Mouse (Mus musculus): ENCODE measurements at regions not wholly inside any gene's neighbourhood (a gene's known extent, or its start where the extent isn't known, plus 50 kb on each side); places are given as distances from the start of the nearest gene placed in this dataset.

DNA sequence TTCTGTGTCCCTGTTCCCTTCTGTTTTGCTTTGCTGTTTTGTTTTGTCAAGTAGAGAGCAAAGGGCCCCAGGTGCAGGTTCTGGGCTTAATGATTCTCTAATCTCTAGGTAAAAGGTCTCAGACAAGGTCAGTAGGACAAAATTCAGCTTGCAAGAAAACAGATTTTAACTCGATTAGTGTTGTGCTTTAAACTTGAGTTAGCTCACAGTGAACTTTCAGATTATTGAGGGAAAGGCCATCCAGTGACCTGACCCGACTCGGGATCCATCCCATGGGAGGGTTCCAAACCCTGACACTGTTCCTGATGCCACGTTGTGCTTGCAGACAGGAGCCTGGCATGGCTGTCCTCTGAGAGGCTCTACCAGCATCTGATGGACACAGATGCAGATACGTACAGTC is 83.8 kb upstream of the Acsl1 start:
- no peak overlapping the region for H3K4me2 ChIP-seq (ENCODE audit: low read length)
- H3K4me1 ChIP-seq (ENCODE audit: control insufficient read depth, insufficient read depth, low read depth, low read length), result no peaks in the 10 kb centered on the region
- no peak overlapping the region for H3K27ac ChIP-seq (ENCODE audit: low read depth, low read length)
- no peaks in the 10 kb centered on the region for H3K27me3 ChIP-seq (replicated peaks; ENCODE audit: control insufficient read depth, insufficient read depth, low read length)
- ATAC-seq, result no peak
- no peaks in the 10 kb centered on the region for H3K36me3 ChIP-seq (ENCODE audit: control insufficient read depth, insufficient read depth, low read length)
- H3K9me3 ChIP-seq (ENCODE audit: control insufficient read depth, low read length), result no peaks in the 10 kb centered on the region
- 80% methylated on average over 5 of the region's 5 CpGs for WGBS
- H3K4me3 ChIP-seq (ENCODE audit: low read length), result no peak overlapping the region
- no peak overlapping the region for H3K9ac ChIP-seq (ENCODE audit: low read depth, low read length)

DNA sequence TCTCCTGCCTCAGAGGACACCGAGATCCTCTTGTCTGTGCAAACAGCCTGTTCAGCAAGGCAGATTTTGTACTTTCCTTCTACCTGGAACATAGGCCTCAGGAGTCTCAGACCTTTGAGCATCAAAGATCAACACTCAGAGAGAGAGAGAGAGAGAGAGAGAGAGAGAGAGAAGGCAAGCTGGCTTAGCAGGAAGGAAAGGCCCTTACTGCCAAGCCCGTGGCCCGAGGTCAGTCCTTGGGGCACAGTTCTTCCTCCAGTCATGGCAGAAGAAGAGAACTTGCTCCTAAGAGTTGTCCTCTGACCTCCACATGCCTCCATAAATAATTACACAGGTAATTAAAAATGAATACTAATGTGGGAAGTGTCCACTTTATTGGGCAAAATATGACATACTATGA is 82.4 kb upstream of the Acsl1 start:
- no peak for ATAC-seq
- Histone ChIP-seq H3K4me1 (ENCODE audit: control insufficient read depth, insufficient read depth, low read depth, low read length) (no peaks in the 10 kb centered on the region), H3K9me3 (ENCODE audit: control insufficient read depth, low read length) (no peaks in the 10 kb centered on the region), H3K36me3 (ENCODE audit: control insufficient read depth, insufficient read depth, low read length) (no peaks in the 10 kb centered on the region), H3K9ac (ENCODE audit: low read depth, low read length) (no peak overlapping the region), H3K27me3 (replicated peaks; ENCODE audit: control insufficient read depth, insufficient read depth, low read length) (no peaks in the 10 kb centered on the region), H3K27ac (ENCODE audit: low read depth, low read length) (no peak overlapping the region), H3K4me3 (ENCODE audit: low read length) (no peak overlapping the region), H3K4me2 (ENCODE audit: low read length) (no peak overlapping the region)
- 94% methylated on average over 3 of the region's 3 CpGs for WGBS

DNA sequence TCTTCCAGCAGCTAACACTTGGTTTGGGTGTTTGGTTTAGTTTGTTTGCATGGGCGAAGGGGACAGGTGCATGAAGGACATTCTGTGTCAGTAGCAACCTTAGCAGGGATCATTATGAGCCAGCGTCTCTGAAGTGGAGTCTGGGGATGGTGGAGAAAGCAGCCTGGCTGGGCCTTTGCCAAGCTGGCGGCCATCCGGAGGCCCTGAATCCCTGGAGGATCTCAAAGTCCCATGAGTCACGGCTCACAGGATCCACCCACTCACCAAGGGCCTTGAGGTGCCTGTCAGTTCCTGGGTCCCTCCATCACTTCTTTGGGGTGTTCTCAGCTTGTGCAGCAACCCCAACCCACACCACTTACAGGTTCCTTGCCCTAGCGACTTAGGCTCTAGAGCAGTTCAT is 80.4 kb upstream of the Acsl1 start:
- Histone ChIP-seq H3K4me1 (ENCODE audit: control insufficient read depth, insufficient read depth, low read depth, low read length) (no peaks in the 10 kb centered on the region), H3K27ac (ENCODE audit: low read depth, low read length) (no peak overlapping the region), H3K4me3 (ENCODE audit: low read length) (no peak overlapping the region), H3K9me3 (ENCODE audit: control insufficient read depth, low read length) (no peaks in the 10 kb centered on the region), H3K4me2 (ENCODE audit: low read length) (no peak overlapping the region), H3K36me3 (ENCODE audit: control insufficient read depth, insufficient read depth, low read length) (no peaks in the 10 kb centered on the region), H3K27me3 (replicated peaks; ENCODE audit: control insufficient read depth, insufficient read depth, low read length) (no peaks in the 10 kb centered on the region), H3K9ac (ENCODE audit: low read depth, low read length) (no peak overlapping the region)
- WGBS, result 90% methylated on average over 6 of the region's 6 CpGs
- no peak for ATAC-seq

DNA sequence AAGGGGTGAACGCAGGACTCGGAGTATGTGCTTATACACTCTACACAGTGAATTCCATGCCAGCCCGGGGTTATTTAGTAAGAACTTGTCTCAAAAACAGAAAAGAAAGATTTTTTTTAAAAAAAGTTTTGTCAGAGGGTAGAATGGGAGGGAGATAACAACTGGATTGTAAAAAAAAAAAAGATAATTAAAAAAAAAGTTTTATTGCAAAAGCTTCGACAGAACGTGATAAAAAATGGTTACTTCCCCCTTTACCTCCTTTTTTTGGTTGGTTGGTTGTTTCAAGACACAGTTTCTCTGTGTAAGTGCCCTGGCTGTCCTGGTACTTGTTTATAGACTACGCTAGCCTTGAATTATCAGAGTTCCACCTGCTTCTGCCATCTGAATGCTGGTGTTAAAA is 79.2 kb upstream of the Acsl1 start:
- Histone ChIP-seq H3K4me1 (ENCODE audit: control insufficient read depth, insufficient read depth, low read depth, low read length) (no peaks in the 10 kb centered on the region), H3K27me3 (replicated peaks; ENCODE audit: control insufficient read depth, insufficient read depth, low read length) (no peaks in the 10 kb centered on the region), H3K27ac (ENCODE audit: low read depth, low read length) (no peak overlapping the region), H3K4me3 (ENCODE audit: low read length) (no peak overlapping the region), H3K9ac (ENCODE audit: low read depth, low read length) (no peak overlapping the region), H3K4me2 (ENCODE audit: low read length) (no peak overlapping the region), H3K36me3 (ENCODE audit: control insufficient read depth, insufficient read depth, low read length) (no peaks in the 10 kb centered on the region), H3K9me3 (ENCODE audit: control insufficient read depth, low read length) (no peaks in the 10 kb centered on the region)
- no peak for ATAC-seq
- WGBS, result 92% methylated on average over 6 of the region's 6 CpGs

DNA sequence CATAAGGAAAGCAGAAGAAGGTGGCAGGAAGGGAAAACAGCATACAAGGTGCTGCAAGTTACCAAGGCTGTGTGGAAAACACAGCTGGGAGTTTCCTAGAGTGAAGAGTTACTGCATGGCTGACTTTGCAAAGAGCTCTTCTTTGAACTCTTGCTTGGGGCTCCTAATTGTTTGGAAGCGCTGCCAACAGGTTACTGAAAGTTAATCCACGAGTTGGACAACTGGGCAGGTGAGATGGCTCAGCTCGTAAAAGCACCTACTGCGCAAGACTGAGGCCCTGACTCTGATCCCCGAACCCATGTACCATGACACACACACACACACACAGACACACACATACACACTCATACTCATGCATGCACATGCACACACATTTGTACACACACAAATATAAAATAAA is 77.5 kb upstream of the Acsl1 start:
- no peak overlapping the region for H3K4me3 ChIP-seq (ENCODE audit: low read length)
- no peaks in the 10 kb centered on the region for H3K4me1 ChIP-seq (ENCODE audit: control insufficient read depth, insufficient read depth, low read depth, low read length)
- no peak overlapping the region for H3K4me2 ChIP-seq (ENCODE audit: low read length)
- no peaks in the 10 kb centered on the region for H3K36me3 ChIP-seq (ENCODE audit: control insufficient read depth, insufficient read depth, low read length)
- ATAC-seq, result no peak
- WGBS, result 83% methylated on average over 5 of the region's 5 CpGs
- no peak overlapping the region for H3K27ac ChIP-seq (ENCODE audit: low read depth, low read length)
- no peak overlapping the region for H3K9ac ChIP-seq (ENCODE audit: low read depth, low read length)
- H3K27me3 ChIP-seq (replicated peaks; ENCODE audit: control insufficient read depth, insufficient read depth, low read length), result no peaks in the 10 kb centered on the region
- H3K9me3 ChIP-seq (ENCODE audit: control insufficient read depth, low read length), result no peaks in the 10 kb centered on the region

DNA sequence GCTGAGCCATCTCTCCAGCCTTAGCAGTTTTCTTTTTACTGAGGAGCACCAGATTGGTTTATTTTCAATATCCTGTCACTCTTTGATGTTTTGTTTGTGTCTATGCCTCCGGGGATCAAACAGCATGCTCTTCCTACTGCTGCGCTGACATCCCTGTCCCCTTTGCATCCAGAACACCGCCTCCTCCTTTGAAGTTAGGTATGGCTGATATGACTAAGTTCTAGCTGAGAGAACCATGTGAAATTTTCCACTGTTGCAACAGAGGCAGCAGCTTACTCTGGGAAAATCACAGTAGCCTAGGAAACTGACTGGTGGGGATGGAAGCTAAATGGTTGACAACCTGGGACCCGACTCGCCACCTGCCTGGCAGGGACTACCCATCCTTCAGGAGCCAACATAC is 76.1 kb upstream of the Acsl1 start:
- Histone ChIP-seq H3K9me3 (ENCODE audit: control insufficient read depth, low read length) (no peaks in the 10 kb centered on the region), H3K27me3 (replicated peaks; ENCODE audit: control insufficient read depth, insufficient read depth, low read length) (no peaks in the 10 kb centered on the region), H3K36me3 (ENCODE audit: control insufficient read depth, insufficient read depth, low read length) (no peaks in the 10 kb centered on the region), H3K4me1 (ENCODE audit: control insufficient read depth, insufficient read depth, low read depth, low read length) (no peaks in the 10 kb centered on the region), H3K9ac (ENCODE audit: low read depth, low read length) (no peak overlapping the region), H3K4me2 (ENCODE audit: low read length) (no peak overlapping the region), H3K4me3 (ENCODE audit: low read length) (no peak overlapping the region), H3K27ac (ENCODE audit: low read depth, low read length) (no peak overlapping the region)
- ATAC-seq, result no peak
- WGBS, result 86% methylated on average over 5 of the region's 5 CpGs

DNA sequence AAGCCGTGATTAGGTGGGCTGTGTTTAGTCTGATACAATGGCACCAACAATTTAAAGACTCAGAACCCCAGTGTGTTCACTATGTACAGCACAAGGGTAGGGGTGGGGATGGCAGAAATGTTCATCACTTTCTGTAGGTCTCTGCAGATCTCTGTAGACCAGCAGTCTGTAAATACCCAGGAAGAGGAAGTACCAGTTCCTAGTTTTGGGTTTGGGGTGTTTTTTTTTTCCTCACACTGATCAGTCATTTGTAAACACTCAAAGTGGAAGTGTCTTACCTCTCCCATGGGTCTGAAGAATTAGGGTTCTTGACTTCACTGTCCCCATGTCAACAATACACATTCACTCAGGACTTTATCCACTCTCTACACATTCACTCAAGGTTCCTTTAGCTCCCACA is 75.5 kb upstream of the Acsl1 start:
- Histone ChIP-seq H3K9ac (ENCODE audit: low read depth, low read length) (no peak overlapping the region), H3K27ac (ENCODE audit: low read depth, low read length) (no peak overlapping the region), H3K4me3 (ENCODE audit: low read length) (no peak overlapping the region), H3K36me3 (ENCODE audit: control insufficient read depth, insufficient read depth, low read length) (no peaks in the 10 kb centered on the region), H3K4me2 (ENCODE audit: low read length) (no peak overlapping the region), H3K9me3 (ENCODE audit: control insufficient read depth, low read length) (no peaks in the 10 kb centered on the region), H3K4me1 (ENCODE audit: control insufficient read depth, insufficient read depth, low read depth, low read length) (no peaks in the 10 kb centered on the region), H3K27me3 (replicated peaks; ENCODE audit: control insufficient read depth, insufficient read depth, low read length) (no peaks in the 10 kb centered on the region)
- no peak for ATAC-seq
- 82% methylated on average over 1 of the region's 1 CpGs for WGBS

DNA sequence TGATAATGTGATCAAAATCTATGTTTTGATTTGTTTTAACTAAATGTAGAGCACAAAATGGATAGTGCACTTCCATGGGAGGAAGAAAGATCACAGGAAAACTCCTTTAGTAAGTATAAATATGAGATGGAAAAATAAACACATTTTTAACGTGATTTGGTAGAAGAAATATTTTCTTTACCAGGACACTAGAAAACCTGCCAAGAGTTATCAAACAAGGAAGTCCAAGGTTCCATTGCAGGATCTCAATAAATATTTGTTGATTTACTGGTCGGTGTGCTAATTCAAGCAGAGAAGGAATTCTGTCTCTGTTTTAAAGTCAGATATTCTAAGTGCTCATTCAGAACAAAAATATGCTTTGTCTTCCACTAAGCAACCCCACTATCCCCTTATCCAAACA is 73.8 kb upstream of the Acsl1 start:
- Histone ChIP-seq H3K4me1 (ENCODE audit: control insufficient read depth, insufficient read depth, low read depth, low read length) (no peaks in the 10 kb centered on the region), H3K27me3 (replicated peaks; ENCODE audit: control insufficient read depth, insufficient read depth, low read length) (no peaks in the 10 kb centered on the region), H3K36me3 (ENCODE audit: control insufficient read depth, insufficient read depth, low read length) (no peaks in the 10 kb centered on the region), H3K4me3 (ENCODE audit: low read length) (no peak overlapping the region), H3K9ac (ENCODE audit: low read depth, low read length) (no peak overlapping the region), H3K9me3 (ENCODE audit: control insufficient read depth, low read length) (no peaks in the 10 kb centered on the region), H3K4me2 (ENCODE audit: low read length) (no peak overlapping the region), H3K27ac (ENCODE audit: low read depth, low read length) (no peak overlapping the region)
- WGBS, result 74% methylated on average over 2 of the region's 2 CpGs
- ATAC-seq, result no peak

DNA sequence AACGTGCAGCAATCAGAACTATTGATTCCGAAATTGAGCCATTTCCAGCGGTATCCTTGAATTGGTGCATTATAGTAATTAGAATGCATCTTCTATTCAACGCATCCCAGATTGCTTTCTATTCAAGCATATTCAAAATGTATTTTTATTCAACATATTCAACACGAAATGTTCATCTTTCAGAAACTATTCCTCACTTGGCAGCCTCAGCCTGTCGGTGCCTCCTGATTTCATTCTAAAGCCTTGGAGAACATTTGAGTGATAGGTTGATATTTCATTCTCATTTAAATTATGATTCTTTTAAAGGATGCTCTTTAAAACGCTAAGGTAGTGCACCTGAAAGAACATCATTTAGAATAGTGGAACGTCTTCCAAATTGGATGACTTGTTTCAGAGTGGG is 73.1 kb upstream of the Acsl1 start:
- no peaks in the 10 kb centered on the region for H3K36me3 ChIP-seq (ENCODE audit: control insufficient read depth, insufficient read depth, low read length)
- H3K4me3 ChIP-seq (ENCODE audit: low read length), result no peak overlapping the region
- H3K4me1 ChIP-seq (ENCODE audit: control insufficient read depth, insufficient read depth, low read depth, low read length), result no peaks in the 10 kb centered on the region
- H3K27ac ChIP-seq (ENCODE audit: low read depth, low read length), result no peak overlapping the region
- H3K9ac ChIP-seq (ENCODE audit: low read depth, low read length), result no peak overlapping the region
- no peaks in the 10 kb centered on the region for H3K27me3 ChIP-seq (replicated peaks; ENCODE audit: control insufficient read depth, insufficient read depth, low read length)
- H3K4me2 ChIP-seq (ENCODE audit: low read length), result no peak overlapping the region
- no peaks in the 10 kb centered on the region for H3K9me3 ChIP-seq (ENCODE audit: control insufficient read depth, low read length)
- WGBS, result 76% methylated on average over 8 of the region's 8 CpGs
- no peak for ATAC-seq

DNA sequence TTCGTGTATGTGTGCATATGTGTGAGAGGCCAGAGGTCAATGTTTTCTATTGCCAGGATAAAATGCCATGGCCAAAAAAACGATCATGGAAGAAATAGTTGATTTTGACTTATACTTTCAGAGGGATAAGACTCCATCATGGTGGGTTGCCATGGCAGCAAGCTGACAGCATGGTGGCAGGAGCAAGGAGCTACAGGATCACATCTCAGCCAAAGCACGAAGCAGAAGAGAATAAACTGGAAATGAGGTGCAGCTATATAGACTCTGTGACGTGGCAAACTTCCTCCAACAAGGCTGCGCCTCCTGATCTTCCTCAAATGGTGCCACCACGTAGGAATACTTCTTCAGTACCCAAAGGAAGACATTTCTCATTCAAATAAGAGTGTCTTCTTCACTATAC is 70.2 kb upstream of the Acsl1 start:
- 71% methylated on average over 6 of the region's 6 CpGs for WGBS
- Histone ChIP-seq H3K9me3 (ENCODE audit: control insufficient read depth, low read length) (no peaks in the 10 kb centered on the region), H3K4me2 (ENCODE audit: low read length) (no peak overlapping the region), H3K27ac (ENCODE audit: low read depth, low read length) (no peak overlapping the region), H3K9ac (ENCODE audit: low read depth, low read length) (no peak overlapping the region), H3K4me3 (ENCODE audit: low read length) (no peak overlapping the region), H3K36me3 (ENCODE audit: control insufficient read depth, insufficient read depth, low read length) (no peaks in the 10 kb centered on the region), H3K27me3 (replicated peaks; ENCODE audit: control insufficient read depth, insufficient read depth, low read length) (no peaks in the 10 kb centered on the region), H3K4me1 (ENCODE audit: control insufficient read depth, insufficient read depth, low read depth, low read length) (no peaks in the 10 kb centered on the region)
- no peak for ATAC-seq

Data from hindbrain, embryonic 16.5 days (tissue).